ENCODE assay signal across 24 mouse cellular contexts in the genomic region with DNA sequence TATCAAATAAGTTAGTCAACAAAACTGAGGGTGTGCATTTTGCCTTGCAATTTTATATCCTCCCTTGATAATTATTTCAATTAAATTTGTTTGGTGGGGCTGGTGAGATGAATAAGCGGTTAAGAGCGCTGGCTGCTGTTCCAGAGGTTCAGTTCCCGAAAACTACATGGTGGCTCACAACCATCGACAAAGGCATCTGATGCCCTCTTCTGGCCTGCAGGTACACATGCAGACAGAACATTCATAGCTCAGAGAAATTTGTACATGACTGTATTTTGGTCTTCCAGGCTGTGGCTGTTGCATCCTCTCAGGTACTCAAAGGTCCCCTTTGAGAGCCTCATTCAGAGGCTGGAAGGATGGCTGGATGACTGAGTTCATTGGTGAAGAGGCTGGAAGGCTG. TPM values are rescaled to one million over a fixed set of nuclear protein-coding genes. Genes with fewer than 3 reads are reported as not detected.
DNase-seq lines count a peak whose midpoint lies in the region; ATAC-seq and TF ChIP-seq lines count a peak whose summit lies in the region.
"Had no signal": no experiment of that assay in that cellular context is flagged by ENCODE, and none has a peak within 500 bp of the region (broad histone marks: within the 10 kb centered on the region; RNA-seq: fewer than 3 reads in every experiment).

No protein-coding gene starts in this region.

- peak; percentile 34 for TF ChIP-seq CTCF in forebrain, postnatal 0 days (IDR thresholded peaks at IDR 0.05; ENCODE audit: low read depth)
- TF ChIP-seq CTCF in kidney, postnatal 0 days (IDR thresholded peaks at IDR 0.05; ENCODE audit: low read depth) = peak; percentile 28
- peak; percentile 9; the same call in 1 of the 2 replicates for TF ChIP-seq CTCF in E14TG2a.4 (conservative IDR thresholded peaks at IDR 0.05; ENCODE audit: low read length)

- no peaks in the 10 kb centered on the region for H3K27me3 ChIP-seq in forebrain, postnatal 0 days (ENCODE audit: insufficient read depth, low read length)
- no peaks in the 10 kb centered on the region for H3K27me3 ChIP-seq in forebrain, embryonic 15.5 days
- H3K27me3 ChIP-seq in kidney, postnatal 0 days (ENCODE audit: insufficient read depth, low read length) = no peaks in the 10 kb centered on the region
- peaks cover 9% of the 10 kb centered on the region for H3K27me3 ChIP-seq in E14TG2a.4 (ENCODE audit: insufficient read depth, low read length)
- H3K27me3 ChIP-seq: forebrain, embryonic 13.5 days; limb, embryonic 12.5 days; megakaryocyte, embryonic 14.5 days; neural tube, embryonic 15.5 days had no signal

- H3K9me3 ChIP-seq in forebrain, postnatal 0 days (ENCODE audit: low read length) = no peaks in the 10 kb centered on the region
- H3K9me3 ChIP-seq in forebrain, embryonic 15.5 days = no peaks in the 10 kb centered on the region
- H3K9me3 ChIP-seq in kidney, postnatal 0 days (replicated peaks; ENCODE audit: low read length) = no peaks in the 10 kb centered on the region
- H3K9me3 ChIP-seq in E14TG2a.4 (ENCODE audit: low read length) = peaks cover 16% of the 10 kb centered on the region
- H3K9me3 ChIP-seq: forebrain, embryonic 13.5 days; limb, embryonic 12.5 days; liver, embryonic 15.5 days; neural tube, embryonic 15.5 days had no signal

- DNase-seq in forebrain, postnatal 0 days = no peak
- DNase-seq in kidney, postnatal 0 days (ENCODE audit: low spot score) = no peak
- no peak for DNase-seq in kidney, postnatal 4 days
- DNase-seq in ZHBTc4 (ENCODE audit: low read depth, low spot score) = peak; percentile 48
- DNase-seq in spleen, postnatal 36 days (ENCODE audit: low spot score in 2 of 2) = no peak
- no peak for DNase-seq in cerebellum, postnatal 10 days
- DNase-seq: adrenal gland, adult 8-10 months; cerebellum, adult 8-10 months; gastrocnemius, postnatal 36 days; kidney, postnatal 25 days; lung, postnatal 14 days; midbrain, embryonic 14.5 days; right cerebral cortex, postnatal 14 days had no signal

- no peaks in the 10 kb centered on the region for H3K36me3 ChIP-seq in forebrain, postnatal 0 days (ENCODE audit: insufficient read depth)
- no peaks in the 10 kb centered on the region for H3K36me3 ChIP-seq in forebrain, embryonic 15.5 days
- no peaks in the 10 kb centered on the region for H3K36me3 ChIP-seq in kidney, postnatal 0 days (ENCODE audit: insufficient read depth, low read length)
- no peaks in the 10 kb centered on the region for H3K36me3 ChIP-seq in E14TG2a.4 (ENCODE audit: insufficient read depth, low read length)
- H3K36me3 ChIP-seq: hindbrain, embryonic 10.5 days; limb, embryonic 12.5 days; liver, embryonic 15.5 days; neural tube, embryonic 15.5 days had no signal

- WGBS in forebrain, postnatal 0 days = 89% methylated on average over 4 of the region's 4 CpGs
- 84% methylated on average over 4 of the region's 4 CpGs for WGBS in forebrain, embryonic 15.5 days
- 90% methylated on average over 4 of the region's 4 CpGs for WGBS in kidney, postnatal 0 days

- no peak overlapping the region for H3K4me3 ChIP-seq in forebrain, postnatal 0 days (ENCODE audit: low read depth, low read length)
- H3K4me3 ChIP-seq in forebrain, embryonic 15.5 days = no peak overlapping the region
- H3K4me3 ChIP-seq in kidney, postnatal 0 days (replicated peaks; ENCODE audit: low read depth, low read length) = no peak overlapping the region
- no peak overlapping the region for H3K4me3 ChIP-seq in E14TG2a.4 (replicated peaks; ENCODE audit: low read length)
- H3K4me3 ChIP-seq: erythroblast, embryonic 14.5 days; forebrain, embryonic 13.5 days; hindbrain, embryonic 10.5 days; limb, embryonic 12.5 days; liver, embryonic 15.5 days; megakaryocyte, embryonic 14.5 days; neural tube, embryonic 15.5 days had no signal

- H3K4me1 ChIP-seq in forebrain, postnatal 0 days (ENCODE audit: insufficient read depth) = no peaks in the 10 kb centered on the region
- no peaks in the 10 kb centered on the region for H3K4me1 ChIP-seq in forebrain, embryonic 15.5 days
- H3K4me1 ChIP-seq in kidney, postnatal 0 days (replicated peaks; ENCODE audit: insufficient read depth, low read length) = peaks cover 4% of the 10 kb centered on the region; the same call in 1 of the 2 replicates
- peaks cover 30% of the 10 kb centered on the region for H3K4me1 ChIP-seq in E14TG2a.4 (replicated peaks; ENCODE audit: low read depth, low read length)
- H3K4me1 ChIP-seq: forebrain, embryonic 13.5 days had no signal

- no peak for ATAC-seq in forebrain, postnatal 0 days
- ATAC-seq in forebrain, embryonic 15.5 days (replicated peaks) = no peak
- no peak for ATAC-seq in kidney, postnatal 0 days (replicated peaks; ENCODE audit: low FRiP score, low read depth)
- ATAC-seq: forebrain, embryonic 13.5 days; inflammation-experienced regulatory T-cells, adult 6 months had no signal

- H3K4me2 ChIP-seq in forebrain, postnatal 0 days (ENCODE audit: low read depth) = no peak overlapping the region
- H3K4me2 ChIP-seq in forebrain, embryonic 15.5 days (replicated peaks) = no peak overlapping the region
- H3K4me2 ChIP-seq in kidney, postnatal 0 days (ENCODE audit: low read length) = no peak overlapping the region
- H3K4me2 ChIP-seq: forebrain, embryonic 13.5 days; limb, embryonic 12.5 days; liver, embryonic 15.5 days; neural tube, embryonic 15.5 days had no signal

- H3K27ac ChIP-seq in forebrain, postnatal 0 days (ENCODE audit: low read depth, low read length) = no peak overlapping the region
- H3K27ac ChIP-seq in forebrain, embryonic 15.5 days (replicated peaks) = no peak overlapping the region
- H3K27ac ChIP-seq in kidney, postnatal 0 days = no peak overlapping the region
- H3K27ac ChIP-seq: forebrain, embryonic 13.5 days; hindbrain, embryonic 10.5 days; limb, embryonic 12.5 days; liver, embryonic 15.5 days; neural tube, embryonic 15.5 days had no signal

- H3K9ac ChIP-seq in forebrain, postnatal 0 days = no peak overlapping the region
- H3K9ac ChIP-seq in forebrain, embryonic 15.5 days (replicated peaks) = no peak overlapping the region
- no peak overlapping the region for H3K9ac ChIP-seq in kidney, postnatal 0 days (ENCODE audit: low read depth, low read length)
- H3K9ac ChIP-seq: forebrain, embryonic 13.5 days; limb, embryonic 12.5 days; liver, embryonic 15.5 days; neural tube, embryonic 15.5 days had no signal

RNA-seq across cellular contexts. Expression of gene Fbp2, which starts 1.8 kb away (rescaled TPM):
- total RNA-seq in forebrain, postnatal 0 days (2014; rRNA removed) = 0.46 and 0.62 TPM in 2 replicates
- 1.1 and 1.2 TPM in 2 replicates for polyA plus RNA-seq in forebrain, postnatal 0 days (2015; fragmentation: Nextera tagmentation; extraction: Ambion mirVana)
- 0.18 and 0.37 TPM in 2 replicates for polyA plus RNA-seq in forebrain, embryonic 15.5 days (2015; fragmentation: Nextera tagmentation; extraction: Ambion mirVana)
- 34.4 and 40.9 TPM in 2 replicates for polyA plus RNA-seq in kidney, postnatal 0 days (2015; fragmentation: Nextera tagmentation; extraction: Ambion mirVana)
- polyA plus RNA-seq: erythroblast, embryonic 14.5 days; forebrain, embryonic 13.5 days; hindbrain, embryonic 10.5 days; inflammation-experienced regulatory T-cells, adult 6 months had no signal

RNA-seq across cellular contexts. Expression of gene Fbp1, which starts 28.0 kb away (rescaled TPM):
- total RNA-seq in forebrain, postnatal 0 days (2014; rRNA removed) = 0.15 TPM in 1 of 2 replicates, not detected in the other
- polyA plus RNA-seq in forebrain, postnatal 0 days (2015; fragmentation: Nextera tagmentation; extraction: Ambion mirVana) = 0.21 and 0.45 TPM in 2 replicates
- polyA plus RNA-seq in forebrain, embryonic 15.5 days (2015; fragmentation: Nextera tagmentation; extraction: Ambion mirVana) = 0.37 TPM in 1 of 2 replicates, not detected in the other
- polyA plus RNA-seq in kidney, postnatal 0 days (2015; fragmentation: Nextera tagmentation; extraction: Ambion mirVana) = 479 and 621 TPM in 2 replicates
- total RNA-seq: gastrocnemius, postnatal 36 days had no signal
- polyA plus RNA-seq: embryonic facial prominence, embryonic 11.5 days; erythroblast, embryonic 14.5 days; forebrain, embryonic 13.5 days; inflammation-experienced regulatory T-cells, adult 6 months; midbrain, embryonic 14.5 days had no signal

Comparison
In these comparisons a context has a peak if more than half of its experiments do, and no peak if none do; other contexts are left out.
1. RNA of gene Fbp2, which starts 1.8 kb away (polyA plus RNA-seq): 34.4 to 40.9 TPM in kidney, postnatal 0 days; 1.1 to 1.2 TPM in forebrain, postnatal 0 days and 0.18 to 0.37 TPM in forebrain, embryonic 15.5 days; every median in the first group is over 10 times any median in the second.
2. RNA of gene Fbp1, which starts 28.0 kb away (polyA plus RNA-seq): 479 to 621 TPM in kidney, postnatal 0 days; 0.21 to 0.45 TPM in forebrain, postnatal 0 days and 0.37 TPM in forebrain, embryonic 15.5 days; every median in the first group is over 100 times any median in the second.
3. Peak in every context shown above with its lines, with median percentiles within 50 percentile points of each other: CTCF ChIP-seq.